Mouse (Mus musculus): ENCODE measurements at regions not wholly inside any gene's neighbourhood (a gene's known extent, or its start where the extent isn't known, plus 50 kb on each side); places are given as distances from the start of the nearest gene placed in this dataset.

DNA sequence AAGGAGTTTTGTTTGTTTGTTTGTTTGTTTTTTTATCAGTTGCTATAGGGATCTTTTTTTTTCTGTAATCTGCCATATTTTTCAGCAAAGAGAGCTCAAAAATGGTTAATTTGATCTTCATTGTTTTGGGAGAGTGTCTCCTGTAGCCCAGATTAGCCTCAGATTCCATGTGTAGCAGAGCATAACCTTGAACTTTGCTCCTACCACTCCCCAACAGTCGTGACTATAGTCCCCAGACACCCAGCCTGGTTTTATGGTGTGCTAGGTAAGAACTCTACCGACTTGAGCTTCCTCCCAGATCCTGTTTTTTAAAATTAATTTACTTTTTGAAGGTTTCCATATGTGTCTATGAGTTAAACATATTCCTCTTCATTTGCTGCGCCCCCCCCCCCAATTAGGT lies 86.0 kb downstream of the Cdc7 start:
- ATAC-seq: no peak
- Histone ChIP-seq H3K27me3 (replicated peaks; ENCODE audit: control insufficient read depth, insufficient read depth, low read length) (no peaks in the 10 kb centered on the region), H3K27ac (ENCODE audit: low read depth, low read length) (no peak overlapping the region), H3K36me3 (ENCODE audit: control insufficient read depth, insufficient read depth, low read length) (no peaks in the 10 kb centered on the region), H3K9ac (ENCODE audit: low read depth, low read length) (no peak overlapping the region), H3K9me3 (ENCODE audit: control insufficient read depth, low read length) (no peaks in the 10 kb centered on the region), H3K4me2 (ENCODE audit: low read length) (no peak overlapping the region), H3K4me3 (ENCODE audit: low read length) (no peak overlapping the region), H3K4me1 (ENCODE audit: control insufficient read depth, insufficient read depth, low read depth, low read length) (no peaks in the 10 kb centered on the region; the same call in 1 of the 2 replicates)
- 80% methylated on average over 3 of the region's 3 CpGs for WGBS

DNA sequence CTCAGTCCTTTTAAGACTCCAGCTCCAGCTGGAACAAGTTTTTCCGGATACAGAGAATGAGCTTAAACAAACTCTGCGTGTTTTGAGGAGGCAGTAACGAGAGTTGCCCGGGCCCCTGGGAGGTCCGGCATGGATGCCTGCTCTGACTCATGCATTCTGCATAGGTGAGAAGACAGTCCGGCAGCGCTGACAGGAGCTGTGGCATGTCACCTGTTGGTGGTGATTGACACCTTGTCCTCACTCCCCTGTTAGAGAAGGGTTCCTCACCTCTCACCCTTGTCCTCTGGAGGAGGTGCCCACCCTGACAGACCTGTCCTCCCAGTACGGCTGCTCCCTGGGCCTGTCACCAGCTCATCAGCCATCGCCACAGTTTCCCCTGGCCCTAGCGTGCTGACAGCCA lies 87.7 kb downstream of the Cdc7 start:
- Histone ChIP-seq H3K9ac (ENCODE audit: low read depth, low read length) (no peak overlapping the region), H3K4me1 (ENCODE audit: control insufficient read depth, insufficient read depth, low read depth, low read length) (peaks cover 6% of the 10 kb centered on the region; the same call in 1 of the 2 replicates), H3K36me3 (ENCODE audit: control insufficient read depth, insufficient read depth, low read length) (no peaks in the 10 kb centered on the region), H3K9me3 (ENCODE audit: control insufficient read depth, low read length) (no peaks in the 10 kb centered on the region), H3K27me3 (replicated peaks; ENCODE audit: control insufficient read depth, insufficient read depth, low read length) (no peaks in the 10 kb centered on the region), H3K27ac (ENCODE audit: low read depth, low read length) (no peak overlapping the region), H3K4me2 (ENCODE audit: low read length) (no peak overlapping the region), H3K4me3 (ENCODE audit: low read length) (no peak overlapping the region)
- ATAC-seq: no peak
- 82% methylated on average over 10 of the region's 10 CpGs for WGBS

DNA sequence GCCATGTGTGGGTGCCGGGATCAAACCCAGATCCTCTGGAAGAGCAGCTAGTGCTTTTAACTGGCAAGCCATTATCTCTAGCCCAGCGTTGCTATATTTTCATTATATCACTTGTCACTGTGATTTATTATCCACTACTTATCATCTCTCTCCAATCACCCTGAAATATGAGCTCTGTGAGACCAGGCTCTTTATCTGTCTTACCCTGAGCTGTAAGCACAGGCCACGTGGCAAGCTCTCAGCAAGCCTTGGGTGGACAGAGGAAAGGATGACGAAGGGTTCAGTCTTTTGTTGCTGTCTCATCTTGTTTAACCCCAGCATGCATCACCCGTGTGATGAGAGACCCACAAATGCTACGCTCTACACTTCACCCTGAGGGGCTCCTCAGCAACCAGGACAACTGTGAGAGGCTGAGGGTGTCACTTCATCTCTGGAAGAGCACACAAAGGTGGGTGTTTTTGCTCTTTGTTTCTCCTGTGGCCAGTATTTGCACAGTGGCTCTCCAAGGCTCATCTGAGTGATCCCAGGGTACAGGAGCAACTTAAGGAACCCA lies 90.9 kb downstream of the Cdc7 start:
- H3K4me2 ChIP-seq (ENCODE audit: low read length): no peak overlapping the region
- WGBS: 51% methylated on average over 6 of the region's 6 CpGs
- H3K36me3 ChIP-seq (ENCODE audit: control insufficient read depth, insufficient read depth, low read length): no peaks in the 10 kb centered on the region
- no peak overlapping the region; the same call in 1 of the 2 replicates for H3K27ac ChIP-seq (ENCODE audit: low read depth, low read length)
- no peak overlapping the region for H3K9ac ChIP-seq (ENCODE audit: low read depth, low read length)
- no peaks in the 10 kb centered on the region for H3K9me3 ChIP-seq (ENCODE audit: control insufficient read depth, low read length)
- H3K4me3 ChIP-seq (ENCODE audit: low read length): no peak overlapping the region
- no peaks in the 10 kb centered on the region for H3K27me3 ChIP-seq (replicated peaks; ENCODE audit: control insufficient read depth, insufficient read depth, low read length)
- peaks cover 6% of the 10 kb centered on the region; the same call in 1 of the 2 replicates for H3K4me1 ChIP-seq (ENCODE audit: control insufficient read depth, insufficient read depth, low read depth, low read length)
- peak; percentile 67 for ATAC-seq

DNA sequence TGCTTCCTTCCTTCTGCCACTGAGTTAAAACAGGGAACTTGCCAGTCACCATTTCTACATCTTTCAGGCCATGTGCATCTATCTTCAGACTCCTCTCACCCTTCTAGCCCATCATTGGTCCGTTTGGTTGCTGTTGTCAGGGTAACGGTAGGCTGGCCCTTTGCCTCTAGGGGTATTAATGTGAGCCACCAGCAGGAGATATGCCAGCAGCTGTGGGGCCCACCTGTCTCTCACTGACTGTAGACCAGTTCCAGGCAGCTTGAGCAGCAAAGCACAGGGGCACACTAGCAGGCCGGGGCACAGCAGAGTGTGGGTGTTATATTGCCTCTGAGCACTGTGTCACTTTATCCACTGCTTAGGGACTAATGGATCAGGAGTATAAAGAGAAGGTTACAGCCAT lies 91.3 kb downstream of the Cdc7 start:
- Histone ChIP-seq H3K27ac (ENCODE audit: low read depth, low read length) (peak overlapping the region; percentile 13; the same call in 1 of the 2 replicates), H3K36me3 (ENCODE audit: control insufficient read depth, insufficient read depth, low read length) (no peaks in the 10 kb centered on the region), H3K9ac (ENCODE audit: low read depth, low read length) (no peak overlapping the region), H3K4me1 (ENCODE audit: control insufficient read depth, insufficient read depth, low read depth, low read length) (peaks cover 6% of the 10 kb centered on the region; the same call in 1 of the 2 replicates), H3K27me3 (replicated peaks; ENCODE audit: control insufficient read depth, insufficient read depth, low read length) (no peaks in the 10 kb centered on the region), H3K4me2 (ENCODE audit: low read length) (no peak overlapping the region), H3K9me3 (ENCODE audit: control insufficient read depth, low read length) (no peaks in the 10 kb centered on the region), H3K4me3 (ENCODE audit: low read length) (no peak overlapping the region)
- WGBS: 26% methylated on average over 3 of the region's 3 CpGs
- ATAC-seq: peak; percentile 89
